Mouse (Mus musculus) CD4-positive helper T cell, adult 2 months (primary cell): ENCODE measurements around the gene Cotl1.

ENCODE experiments used
- DNase-seq: peaks from one replicate; pipeline ENCODE4 v3.0.0-alpha.2; 2012; ENCODE audit warnings: low read depth, missing footprints, low spot score

The Cotl1 gene

GRCm38 (mm10) chr8:119838100-119838982 is 2.0 kb downstream of the Cotl1 start:
- peak; percentile 69 for DNase-seq

- DNase-seq = peak; percentile 70
Measured at GRCm38 (mm10) chr8:119837553-119838071, 2.7 kb downstream of the Cotl1 start.

GRCm38 (mm10) chr8:119836831-119837230 is 3.5 kb downstream of the Cotl1 start:
- no peak for DNase-seq

GRCm38 (mm10) chr8:119835270-119835669 is 5.1 kb downstream of the Cotl1 start:
- DNase-seq = no peak

- DNase-seq = no peak
Measured at GRCm38 (mm10) chr8:119834676-119835075, 5.7 kb downstream of the Cotl1 start.

GRCm38 (mm10) chr8:119832931-119833330 is 7.4 kb downstream of the Cotl1 start:
- no peak for DNase-seq

- DNase-seq = peak; percentile 43
Measured at GRCm38 (mm10) chr8:119832101-119832617, 8.2 kb downstream of the Cotl1 start.

GRCm38 (mm10) chr8:119831336-119831995 is 8.9 kb downstream of the Cotl1 start:
- no peak for DNase-seq

- peak; percentile 96 for DNase-seq
Measured at GRCm38 (mm10) chr8:119830589-119830988, 9.8 kb downstream of the Cotl1 start.

- DNase-seq = no peak
Measured at GRCm38 (mm10) chr8:119829870-119830580, 10.3 kb downstream of the Cotl1 start.

GRCm38 (mm10) chr8:119829420-119829819 is 10.9 kb downstream of the Cotl1 start:
- DNase-seq = peak; percentile 39

- no peak for DNase-seq
Measured at GRCm38 (mm10) chr8:119829015-119829414, 11.3 kb downstream of the Cotl1 start.

- no peak for DNase-seq
Measured at GRCm38 (mm10) chr8:119827721-119828153, 12.6 kb downstream of the Cotl1 start.

GRCm38 (mm10) chr8:119826982-119827381 is 13.4 kb downstream of the Cotl1 start:
- DNase-seq = no peak

GRCm38 (mm10) chr8:119825950-119826730 is 14.2 kb downstream of the Cotl1 start:
- DNase-seq = no peak

- peak; percentile 50 for DNase-seq
Measured at GRCm38 (mm10) chr8:119824809-119825273, 15.5 kb downstream of the Cotl1 start.

- no peak for DNase-seq
Measured at GRCm38 (mm10) chr8:119824100-119824499, 16.2 kb downstream of the Cotl1 start.

- DNase-seq = no peak
Measured at GRCm38 (mm10) chr8:119823278-119823677, 17.1 kb downstream of the Cotl1 start.

GRCm38 (mm10) chr8:119821691-119822090 is 18.7 kb downstream of the Cotl1 start:
- DNase-seq = no peak

GRCm38 (mm10) chr8:119819976-119820375 is 20.4 kb downstream of the Cotl1 start:
- no peak for DNase-seq

GRCm38 (mm10) chr8:119819316-119819715 is 21.0 kb downstream of the Cotl1 start:
- DNase-seq = no peak
